Mouse (Mus musculus) heart, adult 11 months (tissue): ENCODE data around the gene Chst11.

Experiments
- DNase-seq: peaks from one replicate; pipeline ENCODE4 v3.0.0; 2022

Chst11 gene

DNA sequence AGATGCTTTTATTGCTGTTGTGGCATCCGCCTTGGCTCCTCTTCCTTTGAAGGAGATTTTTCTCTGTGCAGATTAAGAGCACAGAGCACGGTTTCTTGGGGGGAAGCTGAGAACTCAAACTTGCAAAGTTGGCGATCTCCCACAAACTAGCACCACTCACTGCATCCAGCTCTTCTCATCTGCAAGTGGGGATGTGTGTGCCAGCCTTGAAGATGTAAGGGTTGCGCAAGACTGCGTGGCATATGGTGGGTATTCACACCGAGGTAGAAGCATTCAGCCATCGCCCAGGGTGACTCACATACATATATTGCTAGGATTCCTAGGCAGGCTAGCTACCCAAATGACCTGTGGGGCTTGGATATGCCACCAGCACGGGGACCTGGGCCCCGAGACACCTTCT lies 52.9 kb downstream of the Chst11 start:
- no peak for DNase-seq

DNA sequence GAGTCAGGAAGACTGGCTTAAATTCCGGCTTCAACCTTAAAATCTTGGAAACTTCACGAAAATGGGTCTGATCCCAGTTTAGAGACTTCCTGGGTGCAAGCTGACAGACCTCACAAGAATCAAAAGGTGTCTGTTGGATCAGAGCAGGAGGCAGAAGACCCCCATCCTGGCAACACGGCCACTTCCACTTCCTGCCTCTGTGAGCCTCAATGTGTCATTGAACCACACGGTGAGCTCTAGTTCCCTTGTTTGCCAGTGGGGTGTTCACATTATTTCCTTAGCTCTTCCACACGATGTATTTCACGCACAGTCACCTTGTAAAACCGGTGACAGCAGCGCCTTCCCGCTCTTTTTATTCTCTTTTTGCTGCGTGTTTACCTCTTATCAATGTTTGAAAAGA lies 54.1 kb downstream of the Chst11 start:
- DNase-seq, result no peak

DNA sequence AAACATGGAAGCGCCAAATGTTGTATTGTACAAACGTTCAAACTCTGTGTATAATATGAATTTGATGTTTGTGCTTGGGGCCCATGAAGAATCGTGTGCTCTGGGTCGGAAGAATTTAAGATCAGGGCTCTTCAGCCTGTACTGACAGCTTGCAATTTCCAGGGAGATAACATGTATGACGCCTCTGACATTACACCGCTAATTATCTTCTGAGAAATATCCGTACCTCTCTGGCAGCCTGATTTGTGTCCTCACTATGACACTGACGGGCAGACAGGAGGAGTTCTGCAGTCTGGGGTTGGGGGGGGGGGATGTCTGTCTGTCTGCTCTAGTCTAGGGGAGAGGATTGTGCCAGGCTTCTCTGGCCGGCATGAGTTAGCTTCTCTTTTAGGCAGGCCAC lies 56.6 kb downstream of the Chst11 start:
- no peak for DNase-seq

DNA sequence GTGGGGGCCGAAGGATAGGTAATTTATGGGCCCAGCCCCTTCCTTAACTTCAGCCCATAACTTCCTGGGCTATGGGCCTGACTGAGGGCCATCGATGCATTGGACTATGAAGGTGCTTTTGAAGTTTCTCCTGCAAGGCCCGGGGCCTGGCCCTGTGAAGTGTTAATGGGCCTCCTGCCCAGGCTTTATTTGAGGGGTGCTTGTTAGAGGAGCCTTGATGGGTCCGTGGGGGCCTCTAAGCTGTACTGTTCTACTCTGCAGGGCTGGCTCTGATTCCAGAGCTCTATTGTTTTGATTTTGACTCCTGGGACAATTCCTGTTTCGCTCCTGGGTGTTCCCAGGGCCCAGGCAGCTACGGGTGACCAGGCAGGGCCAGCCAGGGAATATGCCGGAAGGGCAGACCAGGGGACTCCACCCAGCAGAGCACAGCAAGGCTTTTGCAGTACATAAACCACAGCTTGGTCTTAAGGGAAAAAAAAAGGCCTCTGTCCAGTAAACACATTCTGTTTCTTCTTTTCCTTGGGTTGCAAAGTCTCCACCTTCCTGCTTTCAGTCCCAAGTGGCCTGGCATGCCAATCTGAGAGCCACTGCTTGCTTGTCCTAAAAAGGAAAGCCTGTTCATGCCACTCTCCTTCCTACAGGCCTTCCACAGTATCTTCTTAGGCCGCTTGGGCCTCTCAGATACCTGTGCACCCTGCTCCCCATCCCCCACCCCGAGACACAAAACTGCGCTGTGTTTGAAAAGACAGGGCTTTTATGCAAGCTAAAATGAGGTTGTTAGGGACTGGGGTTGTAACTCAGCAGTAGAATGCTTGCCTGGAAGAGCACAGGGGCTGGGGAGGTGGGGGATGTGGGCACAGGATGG lies 57.5 kb downstream of the Chst11 start:
- DNase-seq, result peak; percentile 99

DNA sequence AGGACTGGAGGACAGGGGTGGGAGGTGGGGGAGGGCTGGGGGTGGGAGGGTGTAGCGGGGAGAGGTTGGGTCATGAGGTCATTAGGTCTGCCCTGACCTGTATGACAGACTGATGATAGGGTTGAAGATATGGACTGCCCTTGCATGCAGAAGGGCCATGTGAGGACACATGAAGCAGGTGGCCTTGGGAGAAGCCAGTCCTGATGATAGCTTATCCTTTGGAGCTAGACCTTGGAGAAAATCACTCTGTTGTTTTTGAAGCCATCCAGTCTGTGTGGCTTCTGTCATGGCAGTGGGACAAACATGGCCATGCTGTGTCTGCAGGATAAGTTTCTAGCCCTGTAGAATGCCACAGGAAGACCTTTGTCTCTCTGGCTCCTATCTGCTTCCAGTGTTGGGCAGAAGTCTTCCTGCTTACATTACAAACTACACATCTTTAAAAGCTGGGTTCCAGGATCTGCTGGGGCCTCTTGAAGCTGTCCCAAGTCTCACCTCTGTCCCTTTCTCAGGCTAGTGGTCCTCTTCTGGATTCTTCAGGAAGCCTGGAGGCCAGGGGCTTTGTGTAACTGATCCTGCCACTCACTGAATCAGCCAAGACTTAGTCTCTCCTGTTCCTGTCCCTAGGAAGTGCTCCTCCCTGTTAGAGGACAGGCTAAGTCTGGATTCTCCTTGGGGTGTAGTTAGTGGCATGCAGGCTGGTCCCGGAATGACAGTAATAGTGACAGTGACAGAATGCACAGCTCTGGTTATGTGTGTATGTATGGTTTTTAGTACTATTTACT lies 58.4 kb downstream of the Chst11 start:
- DNase-seq, result peak; percentile 92

DNA sequence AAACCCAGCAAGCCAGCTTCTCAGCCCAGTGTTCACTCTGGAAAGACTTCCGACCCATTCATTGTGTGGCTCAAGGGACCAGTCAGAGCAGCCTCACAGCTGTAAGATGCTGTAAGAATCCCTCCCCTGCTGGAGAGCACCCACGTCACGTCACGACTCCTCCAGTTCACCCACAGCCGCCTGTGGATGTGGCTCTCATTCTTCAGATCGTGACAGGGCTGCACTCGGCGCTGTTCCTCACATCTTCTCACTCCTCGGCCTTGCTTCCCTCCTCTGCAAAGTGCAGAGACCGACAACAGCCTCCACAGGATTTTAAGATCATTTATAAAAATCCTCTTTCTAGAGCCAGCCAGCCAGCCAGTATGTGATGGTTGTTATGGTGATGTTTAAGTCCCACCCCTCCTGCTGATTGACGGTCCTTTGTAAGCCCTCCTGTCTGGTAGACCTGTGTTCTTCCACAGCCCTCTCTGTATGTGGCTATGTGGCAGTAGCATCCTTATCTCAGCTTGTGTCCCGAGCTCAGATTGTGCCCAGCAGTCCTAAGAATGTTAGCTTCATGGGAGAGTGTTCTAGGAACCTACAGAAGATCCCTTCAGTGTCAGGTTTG lies 64.0 kb downstream of the Chst11 start:
- DNase-seq, result no peak

DNA sequence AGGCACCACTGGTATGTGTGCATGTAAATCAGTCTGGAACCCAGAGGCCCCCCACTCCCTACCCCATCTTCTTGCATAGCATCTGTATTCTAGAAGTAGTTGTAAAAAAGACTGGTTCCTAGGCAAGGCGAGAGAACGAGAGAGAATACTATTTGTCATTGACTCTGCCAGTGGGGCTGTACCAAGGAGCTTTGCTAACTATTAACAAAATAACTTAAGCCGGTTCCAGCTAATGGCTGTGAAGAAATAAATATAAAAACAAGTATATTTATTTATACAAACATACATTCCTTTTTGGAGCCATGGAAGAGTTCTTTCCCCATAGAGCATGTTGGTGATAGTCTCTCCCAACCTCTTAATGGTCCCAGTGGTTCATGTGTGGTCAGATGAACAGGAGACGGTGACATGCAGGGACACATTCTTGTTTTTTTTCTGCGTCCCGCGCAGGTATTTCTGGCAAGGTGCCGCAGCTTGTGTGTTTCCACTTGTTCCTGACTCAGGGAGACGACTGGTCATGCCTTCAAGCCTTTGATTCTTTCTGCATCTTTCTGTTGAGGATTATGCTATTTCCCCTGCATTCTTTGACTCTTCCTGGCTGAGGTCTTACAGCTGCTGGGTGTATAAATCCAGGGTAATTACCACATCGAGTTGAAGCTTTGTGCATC lies 68.7 kb downstream of the Chst11 start:
- DNase-seq, result no peak

DNA sequence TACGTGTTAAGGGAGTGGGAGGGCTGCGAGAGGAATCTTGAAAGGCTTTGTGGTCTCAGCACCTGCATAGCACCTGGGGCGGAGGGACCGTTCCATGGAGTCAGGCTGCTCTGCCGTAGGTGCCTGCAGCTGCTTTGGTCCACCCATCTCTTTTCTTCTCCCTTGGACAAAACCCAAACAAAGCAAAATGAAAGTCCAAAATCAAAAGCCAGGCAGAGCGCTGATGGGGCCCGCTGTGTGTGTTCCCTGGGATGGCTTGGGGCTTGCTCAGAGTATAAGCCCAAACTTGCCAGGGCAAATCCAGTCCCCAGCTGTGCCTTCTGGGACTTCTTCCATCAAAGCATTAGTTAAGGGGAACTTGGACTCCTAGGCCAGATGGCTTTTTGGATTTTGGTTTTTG lies 71.0 kb downstream of the Chst11 start:
- DNase-seq, result no peak

DNA sequence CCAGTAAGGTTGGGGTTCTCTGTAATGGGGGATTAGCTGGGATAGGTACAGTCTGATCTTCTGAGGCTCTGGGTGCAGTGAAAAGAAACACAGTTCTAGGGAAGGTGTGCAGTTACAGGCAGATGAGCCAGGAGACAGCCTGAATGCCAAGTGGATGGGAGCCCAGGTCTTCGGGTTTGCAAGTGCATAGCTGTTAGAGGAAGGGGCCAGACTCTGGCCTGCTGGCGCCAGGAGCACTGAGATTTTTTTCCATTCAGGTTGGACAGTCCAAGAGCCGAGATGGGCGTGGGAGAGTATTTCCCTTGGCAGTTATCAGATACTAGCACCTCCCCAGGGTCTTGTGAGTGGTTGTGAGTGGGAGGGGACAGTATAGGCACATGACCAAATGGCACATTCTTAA lies 71.6 kb downstream of the Chst11 start:
- DNase-seq, result no peak

DNA sequence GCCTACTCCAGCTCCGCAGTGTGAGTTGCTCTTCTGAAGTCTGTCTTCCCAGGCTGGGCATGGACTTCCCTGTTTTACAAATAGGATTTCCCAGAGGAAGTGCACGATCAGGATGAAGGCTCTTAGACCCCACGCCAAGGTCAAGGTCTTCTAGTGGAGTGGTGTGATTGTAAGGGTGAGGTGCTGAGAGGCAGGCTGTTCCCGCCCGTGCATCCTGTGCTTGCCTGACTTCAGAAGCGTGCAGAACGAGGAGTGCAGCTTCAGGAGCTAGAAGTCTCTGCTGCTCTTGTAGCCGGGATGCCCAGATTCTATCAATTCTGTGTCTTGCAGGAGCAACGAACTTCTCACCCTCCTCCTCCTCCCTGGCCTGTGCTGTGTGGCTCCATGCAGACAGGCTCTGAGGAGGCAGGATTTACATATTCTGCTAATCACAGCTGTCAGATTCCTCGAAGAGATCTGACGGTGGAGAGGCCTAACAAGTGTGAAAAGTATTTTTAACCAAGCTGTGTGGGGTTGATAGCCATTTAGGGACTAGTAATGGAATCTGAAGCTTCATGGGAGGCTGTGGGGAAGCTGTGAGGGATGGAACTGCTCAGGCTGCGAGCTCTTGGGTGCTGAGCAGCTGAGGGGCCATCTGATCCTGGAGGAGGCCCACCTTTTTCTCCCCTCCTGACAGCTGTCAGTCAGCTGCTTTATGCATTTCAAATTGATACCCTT lies 74.9 kb downstream of the Chst11 start:
- DNase-seq, result no peak

DNA sequence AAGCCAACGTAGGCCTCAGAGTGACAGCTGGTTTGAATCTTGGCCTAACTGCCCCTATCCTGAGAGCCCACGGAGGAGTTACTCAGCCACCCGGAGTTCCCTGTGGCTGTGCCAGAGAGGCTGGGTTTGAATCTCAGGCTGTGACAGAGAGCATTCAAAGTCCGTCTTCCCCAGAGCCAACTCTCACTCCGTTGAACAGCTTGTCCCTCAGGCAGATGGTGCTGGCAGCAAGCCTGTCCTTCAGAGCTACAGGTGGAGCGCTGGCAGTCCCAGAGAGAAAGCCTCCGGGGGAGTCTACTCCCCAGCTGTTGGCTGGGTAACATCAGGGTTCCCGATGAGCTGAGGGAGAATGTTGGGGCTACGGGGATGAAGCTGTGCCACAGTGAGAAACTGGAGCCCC lies 77.0 kb downstream of the Chst11 start:
- peak; percentile 91 for DNase-seq

DNA sequence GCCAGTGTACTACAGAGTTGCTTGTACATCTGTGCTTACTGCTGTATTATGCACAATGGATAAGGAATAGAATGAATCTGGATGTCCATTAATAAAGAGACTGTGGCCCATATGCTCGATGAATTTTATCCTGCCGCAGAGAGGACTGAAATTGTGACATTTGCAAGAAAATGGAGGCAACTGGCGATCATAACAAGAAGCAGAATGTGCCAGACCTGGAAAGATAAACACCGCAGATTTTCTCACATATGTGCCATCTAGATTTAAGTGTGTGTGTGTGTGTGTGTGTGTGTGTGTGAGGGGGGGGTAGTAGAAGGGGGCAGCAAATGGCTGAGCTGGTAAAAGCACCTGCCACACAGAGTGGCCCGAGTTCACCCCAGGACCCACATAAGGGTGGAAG lies 79.5 kb downstream of the Chst11 start:
- DNase-seq, result no peak

DNA sequence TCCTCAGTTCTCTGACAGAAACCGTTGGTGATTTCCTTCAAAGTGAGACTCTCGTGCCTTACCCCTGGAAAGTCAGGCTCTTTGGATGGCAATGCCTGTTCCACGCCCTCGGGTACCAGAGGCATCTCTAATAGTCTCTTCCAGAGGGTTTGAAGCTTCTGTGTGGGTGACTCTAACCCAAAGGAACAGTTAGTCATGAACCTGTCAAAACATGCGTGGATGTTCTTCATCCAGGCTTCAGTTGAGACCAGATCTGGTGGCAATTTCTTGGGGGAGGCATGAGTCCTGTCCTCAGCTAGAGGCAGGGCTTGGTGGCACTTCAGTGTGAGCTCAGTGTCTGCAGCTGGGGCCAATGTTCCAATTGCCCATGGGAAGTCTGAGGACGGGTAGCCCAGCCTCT lies 80.9 kb downstream of the Chst11 start:
- DNase-seq, result no peak

DNA sequence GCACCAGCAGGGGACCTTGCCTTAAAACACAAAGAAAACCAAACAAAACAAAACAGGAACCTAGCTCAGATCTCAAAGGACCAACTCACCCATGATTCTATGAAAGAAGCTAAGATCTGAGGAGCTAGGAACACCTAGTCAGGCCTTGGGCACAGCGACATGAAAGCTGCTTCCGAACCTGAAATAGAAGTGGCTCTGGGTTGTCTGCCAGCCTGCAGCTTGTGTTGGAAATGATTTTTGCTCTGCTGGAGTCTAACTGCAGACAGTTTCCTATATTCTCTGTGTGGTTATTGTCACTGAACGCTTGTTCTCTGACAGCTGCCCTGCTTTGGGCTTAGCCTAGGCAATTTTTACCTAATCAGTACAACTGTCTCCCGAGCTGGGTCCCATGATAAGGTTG lies 82.0 kb downstream of the Chst11 start:
- no peak for DNase-seq

DNA sequence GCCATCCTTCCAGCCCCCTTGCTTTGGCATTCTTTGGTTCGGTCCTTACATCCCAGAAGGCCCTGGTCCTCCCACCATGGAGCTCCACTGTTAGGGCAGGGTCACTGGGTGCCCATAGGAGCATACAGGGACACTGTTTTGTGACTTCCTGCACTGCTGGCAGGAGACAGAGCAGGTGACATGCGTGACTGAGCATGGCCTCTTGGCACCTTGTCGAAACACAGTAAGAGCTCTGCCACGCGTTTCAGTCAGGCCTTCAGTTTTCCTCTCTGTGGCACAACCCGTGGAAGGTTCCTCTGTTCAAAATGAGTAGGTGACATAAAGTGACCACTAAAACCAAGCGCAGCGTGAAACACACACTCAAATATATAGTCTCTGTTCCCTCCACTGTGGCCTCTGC lies 83.2 kb downstream of the Chst11 start:
- no peak for DNase-seq

DNA sequence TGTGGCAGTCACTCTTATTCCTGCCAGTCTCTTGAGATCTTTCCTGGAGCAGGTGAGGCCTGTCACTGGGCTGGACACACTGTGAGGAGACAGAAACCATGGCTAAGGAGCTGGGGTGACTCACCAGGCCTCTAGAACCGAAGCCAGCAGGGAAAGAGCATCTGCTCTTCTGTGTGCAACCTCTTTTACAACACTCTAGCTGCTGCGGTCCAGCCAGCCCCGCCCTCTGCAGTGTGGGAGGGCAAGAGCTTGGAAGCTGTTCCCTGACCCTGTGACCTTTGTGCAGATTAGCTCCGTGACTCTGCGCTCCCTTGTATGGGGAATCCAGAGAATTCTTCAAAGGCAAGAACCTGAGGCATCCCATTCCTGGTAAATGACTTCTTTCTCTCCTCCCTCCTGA lies 84.5 kb downstream of the Chst11 start:
- DNase-seq, result peak; percentile 95

DNA sequence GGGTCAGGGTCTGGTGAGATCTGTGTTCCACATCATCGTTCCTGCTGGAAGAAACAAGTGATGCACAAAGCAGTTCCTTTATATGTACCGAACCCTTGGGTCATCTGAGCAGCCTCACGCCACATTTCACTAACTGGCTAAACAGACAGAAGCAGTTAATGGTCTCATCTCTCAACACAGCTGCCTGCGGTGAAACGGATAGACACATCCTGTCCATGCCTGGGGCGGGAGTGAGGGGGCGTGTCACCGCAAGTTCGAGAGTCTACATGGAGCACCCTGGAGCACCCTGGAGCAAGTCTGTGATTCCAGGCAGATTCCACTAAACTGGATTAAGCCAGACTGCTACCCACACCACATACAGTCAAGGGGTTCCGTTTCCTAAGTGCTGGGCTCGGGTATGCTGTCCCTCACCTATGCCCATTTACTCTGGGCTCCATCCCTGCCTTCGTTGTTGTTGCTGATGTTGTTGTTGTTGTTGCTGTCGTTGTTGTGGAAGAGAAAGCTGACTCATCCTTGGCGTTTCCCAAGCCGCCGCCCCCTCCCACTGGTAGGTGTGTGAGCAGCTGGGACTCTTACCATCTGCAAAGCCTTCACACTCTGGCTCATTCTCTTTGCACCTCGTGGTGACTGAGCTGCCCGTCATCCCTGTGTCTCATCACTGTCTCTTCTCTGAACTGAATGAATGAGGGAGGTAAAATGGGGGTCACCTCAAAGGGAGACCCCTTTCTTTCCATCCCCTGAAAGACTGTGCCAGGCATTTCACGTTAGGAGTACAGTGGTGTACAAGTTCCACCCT lies 86.7 kb downstream of the Chst11 start:
- DNase-seq, result no peak

DNA sequence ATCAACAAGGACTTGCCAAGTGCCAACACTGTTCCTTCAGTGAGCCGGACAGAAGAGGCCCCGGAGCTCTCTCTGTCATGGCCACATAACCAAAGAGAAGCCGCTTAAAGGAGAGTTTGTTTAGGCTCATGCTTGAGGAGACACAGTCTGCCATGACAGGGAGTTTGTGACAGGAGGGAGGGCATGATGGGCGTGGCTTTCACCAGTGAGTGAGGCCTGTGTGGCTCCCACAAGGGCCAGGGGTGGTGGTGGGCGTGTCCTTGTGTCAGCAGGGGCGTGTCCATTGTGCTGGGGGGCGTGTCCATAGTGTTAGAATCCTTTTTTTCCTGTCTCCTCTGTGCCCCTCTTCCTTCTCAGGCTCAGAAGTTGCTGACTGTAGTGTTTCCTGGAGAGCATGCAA lies 87.8 kb downstream of the Chst11 start:
- no peak for DNase-seq

DNA sequence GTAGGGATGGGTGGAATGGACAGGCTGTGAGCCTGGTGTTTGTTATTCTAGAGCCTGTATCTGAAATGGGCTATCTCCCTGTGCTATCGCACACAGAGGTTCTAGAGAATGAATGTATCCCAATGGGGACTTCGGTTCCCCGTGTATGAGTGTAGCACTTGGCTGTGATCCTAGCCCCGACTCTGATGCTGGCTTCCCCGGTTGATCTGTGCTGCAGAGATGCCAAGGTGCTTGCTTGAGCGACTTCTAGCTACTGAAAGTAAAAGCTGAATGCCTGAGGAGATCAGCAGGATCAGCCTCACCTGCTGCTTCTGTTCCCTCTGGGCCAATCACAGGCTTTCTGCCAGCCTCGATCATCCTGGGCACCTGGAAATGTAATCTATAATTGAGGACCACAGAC lies 91.5 kb downstream of the Chst11 start:
- no peak for DNase-seq

DNA sequence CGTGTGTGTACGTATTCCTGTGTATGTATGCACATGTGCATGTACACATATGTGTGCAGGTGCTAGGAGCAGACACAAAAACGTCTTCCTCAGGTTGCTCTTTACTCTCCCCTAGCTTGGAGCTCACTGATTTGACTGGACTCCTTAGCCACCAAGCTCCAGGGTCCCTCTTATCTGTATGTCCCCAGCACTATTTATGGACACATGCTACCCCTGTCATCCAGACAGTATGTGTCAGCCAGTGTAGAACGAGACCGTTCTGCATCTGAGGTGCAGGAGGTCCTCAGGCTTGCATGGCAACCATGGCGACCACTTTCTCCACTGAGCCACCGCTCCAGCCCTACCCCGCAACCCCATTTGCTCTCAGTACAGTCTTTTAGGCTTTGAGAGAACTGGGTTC lies 93.4 kb downstream of the Chst11 start:
- DNase-seq, result no peak

DNA sequence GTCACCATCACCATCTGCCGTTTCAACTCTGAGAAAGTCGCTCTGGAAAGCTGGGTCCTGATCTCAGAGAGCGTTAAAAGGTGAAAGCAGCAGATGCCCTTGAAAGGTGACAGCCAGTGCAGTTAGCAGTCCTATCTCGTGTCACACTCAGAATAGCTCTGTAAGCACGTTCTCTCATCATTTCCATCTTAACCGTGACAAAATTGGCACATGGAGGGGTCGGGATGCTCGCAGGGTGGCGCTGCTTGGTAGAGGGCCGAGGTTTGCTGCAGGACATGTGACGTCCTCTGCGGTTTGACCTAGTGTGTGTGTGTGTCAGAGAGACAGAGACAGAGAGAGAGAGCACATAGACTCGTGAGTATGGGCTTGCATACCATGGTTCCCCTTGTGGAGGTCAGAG lies 94.5 kb downstream of the Chst11 start:
- no peak for DNase-seq

DNA sequence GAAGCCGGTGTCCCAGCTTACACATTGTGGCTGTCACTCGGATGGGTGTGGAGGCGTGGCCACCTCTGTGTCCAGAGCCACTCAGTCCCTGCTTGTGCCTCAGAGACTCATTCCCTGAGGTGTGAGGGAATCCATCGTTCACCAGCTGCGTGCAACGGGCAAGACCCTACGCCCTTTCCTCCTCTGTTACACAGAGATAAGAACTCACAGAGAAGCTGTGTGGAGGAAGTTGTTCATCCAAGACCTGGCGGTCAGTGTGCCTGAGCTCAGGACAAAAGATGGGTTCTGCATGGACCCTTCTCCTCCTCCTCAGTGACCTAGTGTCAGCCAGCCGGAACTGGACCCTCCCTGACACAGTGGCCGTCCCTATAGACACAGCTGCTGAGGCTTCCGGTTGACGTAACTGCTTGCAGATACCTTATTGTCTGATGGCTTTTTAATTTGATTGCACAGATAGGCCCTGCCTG lies 95.0 kb downstream of the Chst11 start:
- DNase-seq, result peak; percentile 93
